Mouse (Mus musculus): ENCODE measurements around the gene Ppp2r5c.

DNA sequence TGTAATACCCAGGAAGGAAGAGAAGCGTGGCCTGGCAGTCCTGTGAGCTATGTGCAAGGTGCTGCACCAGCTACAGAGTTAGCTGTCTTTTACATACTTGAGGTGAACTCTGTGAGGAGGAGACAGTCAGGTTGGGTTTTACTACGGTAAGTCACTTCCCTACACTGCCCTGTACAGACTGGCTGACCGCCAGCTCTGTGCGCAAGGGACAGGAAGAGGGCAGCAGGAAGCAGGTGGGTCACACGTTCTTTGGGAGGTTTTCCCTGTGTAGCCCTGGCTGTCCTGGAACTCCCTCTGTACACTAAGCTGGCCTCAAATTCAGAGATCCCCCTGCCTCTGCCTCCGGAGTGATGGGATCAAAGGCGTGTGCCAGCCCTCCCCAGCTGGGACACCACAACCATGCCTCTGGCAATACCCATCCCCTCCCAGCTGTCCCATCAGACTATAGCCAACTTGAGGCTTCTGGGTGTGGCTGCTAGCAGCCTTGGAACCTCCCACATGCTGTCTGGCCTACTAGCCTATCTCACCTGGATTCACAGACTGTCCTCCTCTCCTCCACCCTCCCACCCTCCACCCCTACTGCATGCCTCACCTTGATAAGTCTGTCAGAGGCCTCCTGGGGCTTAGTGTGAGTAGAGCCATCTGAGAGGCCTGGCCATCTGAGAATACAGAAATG, 102.7 kb downstream of the Ppp2r5c start:
- TF ChIP-seq POLR2A (IDR thresholded peaks at IDR 0.05; ENCODE audit: borderline replicate concordance, control insufficient read depth, low read depth, low read length) = no peak
- TF ChIP-seq CTCF (IDR thresholded peaks at IDR 0.05; ENCODE audit: control insufficient read depth, insufficient read depth, low read length) = no peak

All from bone marrow, adult 2 months (tissue).